Mouse (Mus musculus): ENCODE results near the gene Ankmy2. TPM values are rescaled to one million over a fixed set of nuclear protein-coding genes. Genes with fewer than 3 reads are reported as not detected.

The Ankmy2 gene
- polyA plus RNA-seq, 1 experiment from 2014 or later = 78.7 TPM

DNA sequence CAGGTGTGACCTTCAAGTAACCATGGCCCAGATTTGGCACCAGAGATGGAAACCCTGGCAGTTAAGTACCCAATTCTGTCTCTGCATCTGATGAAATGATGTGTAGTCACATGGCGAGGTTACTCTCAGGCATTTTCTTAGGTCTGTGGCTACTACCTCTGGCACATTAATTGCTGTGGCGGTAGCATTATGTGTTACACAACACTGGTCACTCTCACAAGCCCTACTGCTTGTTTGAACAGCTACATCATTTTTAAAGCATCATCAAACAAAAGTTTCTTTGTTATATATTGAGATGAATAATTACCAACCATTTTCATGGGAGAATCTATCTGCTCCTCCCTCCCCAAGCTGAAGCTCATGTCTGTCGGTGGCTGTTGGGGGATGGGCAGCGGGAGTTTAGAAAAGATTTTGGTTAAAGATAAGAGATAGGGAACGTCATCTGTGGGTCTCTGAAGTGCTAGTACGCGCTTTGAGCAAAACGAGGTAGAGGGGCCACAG is 1.7 kb upstream of the Ankmy2 start:
- Histone ChIP-seq H3K27me3 (ENCODE audit: control insufficient read depth, insufficient read depth, low read length) (no peaks in the 10 kb centered on the region), H3K4me2 (replicated peaks) (peak overlapping the region; percentile 76), H3K9me3 (ENCODE audit: control insufficient read depth, low read length) (no peaks in the 10 kb centered on the region), H3K9ac (peak overlapping the region; percentile 77), H3K27ac (peak overlapping the region; percentile 91), H3K36me3 (replicated peaks; ENCODE audit: control insufficient read depth, insufficient read depth) (no peaks in the 10 kb centered on the region), H3K4me3 (replicated peaks; ENCODE audit: low read length) (peak overlapping the region; percentile 63), H3K4me1 (replicated peaks; ENCODE audit: control insufficient read depth, insufficient read depth, low read length) (peaks cover 42% of the 10 kb centered on the region)
- DNase-seq (ENCODE audit: low spot score) = peak; percentile 46
- ATAC-seq (ENCODE audit: low FRiP score) = no peak
- 9% methylated on average over 8 of the region's 8 CpGs for WGBS

GRCm38 (mm10) chr12:36156101-36156636 is 745 bp upstream of the Ankmy2 start:
- H3K36me3 ChIP-seq (replicated peaks; ENCODE audit: control insufficient read depth, insufficient read depth) = no peaks in the 10 kb centered on the region
- H3K4me2 ChIP-seq (replicated peaks) = peak overlapping the region; percentile 76
- peaks cover 36% of the 10 kb centered on the region for H3K4me1 ChIP-seq (replicated peaks; ENCODE audit: control insufficient read depth, insufficient read depth, low read length)
- H3K27me3 ChIP-seq (ENCODE audit: control insufficient read depth, insufficient read depth, low read length) = no peaks in the 10 kb centered on the region
- H3K27ac ChIP-seq = peak overlapping the region; percentile 91
- H3K9me3 ChIP-seq (ENCODE audit: control insufficient read depth, low read length) = no peaks in the 10 kb centered on the region
- H3K4me3 ChIP-seq (replicated peaks; ENCODE audit: low read length) = peak overlapping the region; percentile 63
- H3K9ac ChIP-seq = peak overlapping the region; percentile 77
- under 1% methylated on average over 33 of the region's 33 CpGs for WGBS
- DNase-seq (ENCODE audit: low spot score) (peak; percentile 41), ATAC-seq (ENCODE audit: low FRiP score) (peak; percentile 68)

GRCm38 (mm10) chr12:36157304-36157637 is 357 bp downstream of the Ankmy2 start:
- H3K9ac ChIP-seq = peak overlapping the region; percentile 77
- peak overlapping the region; percentile 63 for H3K4me3 ChIP-seq (replicated peaks; ENCODE audit: low read length)
- H3K27me3 ChIP-seq (ENCODE audit: control insufficient read depth, insufficient read depth, low read length) = no peaks in the 10 kb centered on the region
- peak overlapping the region; percentile 76 for H3K4me2 ChIP-seq (replicated peaks)
- peaks cover 36% of the 10 kb centered on the region for H3K4me1 ChIP-seq (replicated peaks; ENCODE audit: control insufficient read depth, insufficient read depth, low read length)
- no peak for DNase-seq (ENCODE audit: low spot score)
- 0% methylated on average over 14 of the region's 14 CpGs for WGBS
- H3K36me3 ChIP-seq (replicated peaks; ENCODE audit: control insufficient read depth, insufficient read depth) = no peaks in the 10 kb centered on the region
- H3K27ac ChIP-seq = peak overlapping the region; percentile 91
- ATAC-seq (ENCODE audit: low FRiP score) = peak; percentile 28
- no peaks in the 10 kb centered on the region for H3K9me3 ChIP-seq (ENCODE audit: control insufficient read depth, low read length)

DNA sequence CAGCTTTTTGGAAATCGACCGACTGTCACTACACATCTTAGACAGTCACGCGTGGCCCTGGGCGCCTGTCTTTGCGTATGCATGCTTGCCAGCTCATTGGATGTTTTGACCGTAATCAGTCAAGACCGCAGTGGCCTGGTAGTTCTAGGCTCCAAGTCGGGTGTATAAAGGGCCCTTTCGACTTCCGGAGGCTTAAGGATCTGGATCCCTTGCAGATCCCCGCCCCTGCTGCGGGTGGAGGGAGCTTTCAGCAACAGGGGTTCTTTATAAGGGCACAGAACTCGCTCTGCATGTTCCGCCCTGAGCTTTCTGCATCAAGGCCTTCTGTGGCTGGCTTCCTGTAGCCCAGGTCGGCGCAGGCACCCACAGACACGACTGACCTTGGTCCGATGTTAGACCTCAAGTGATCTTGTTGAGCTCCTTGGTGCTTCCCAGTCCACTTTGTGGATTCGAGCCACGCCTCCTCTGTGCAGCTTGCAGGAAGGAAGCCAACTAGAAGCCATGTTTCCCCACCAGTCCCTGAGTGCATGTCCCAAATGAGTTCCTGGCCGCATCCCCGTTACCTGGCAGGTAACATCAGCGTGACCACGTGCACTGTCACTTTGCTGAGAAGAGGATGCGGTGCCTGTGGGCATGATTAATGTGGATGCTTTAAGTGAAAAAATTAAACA is 859 bp downstream of the Ankmy2 start, which contains the start of gene Bzw2:
Gene Bzw2 (minus strand): TSS at position 443 of the 671 bp plus-strand sequence.
- H3K9ac ChIP-seq = peak within 1 kb of the TSS; percentile 77
- no peaks in the 10 kb centered on the region for H3K36me3 ChIP-seq (replicated peaks; ENCODE audit: control insufficient read depth, insufficient read depth)
- WGBS = 2% methylated on average over 26 of the region's 26 CpGs
- DNase-seq (ENCODE audit: low spot score) = peak; percentile 71
- peaks cover 36% of the 10 kb centered on the region for H3K4me1 ChIP-seq (replicated peaks; ENCODE audit: control insufficient read depth, insufficient read depth, low read length)
- peak; percentile 12 for ATAC-seq (ENCODE audit: low FRiP score)
- no peaks in the 10 kb centered on the region for H3K27me3 ChIP-seq (ENCODE audit: control insufficient read depth, insufficient read depth, low read length)
- H3K9me3 ChIP-seq (ENCODE audit: control insufficient read depth, low read length) = no peaks in the 10 kb centered on the region
- peak within 1 kb of the TSS; percentile 63 for H3K4me3 ChIP-seq (replicated peaks; ENCODE audit: low read length)
- peak within 1 kb of the TSS; percentile 91 for H3K27ac ChIP-seq
- peak within 1 kb of the TSS; percentile 76 for H3K4me2 ChIP-seq (replicated peaks)

DNA sequence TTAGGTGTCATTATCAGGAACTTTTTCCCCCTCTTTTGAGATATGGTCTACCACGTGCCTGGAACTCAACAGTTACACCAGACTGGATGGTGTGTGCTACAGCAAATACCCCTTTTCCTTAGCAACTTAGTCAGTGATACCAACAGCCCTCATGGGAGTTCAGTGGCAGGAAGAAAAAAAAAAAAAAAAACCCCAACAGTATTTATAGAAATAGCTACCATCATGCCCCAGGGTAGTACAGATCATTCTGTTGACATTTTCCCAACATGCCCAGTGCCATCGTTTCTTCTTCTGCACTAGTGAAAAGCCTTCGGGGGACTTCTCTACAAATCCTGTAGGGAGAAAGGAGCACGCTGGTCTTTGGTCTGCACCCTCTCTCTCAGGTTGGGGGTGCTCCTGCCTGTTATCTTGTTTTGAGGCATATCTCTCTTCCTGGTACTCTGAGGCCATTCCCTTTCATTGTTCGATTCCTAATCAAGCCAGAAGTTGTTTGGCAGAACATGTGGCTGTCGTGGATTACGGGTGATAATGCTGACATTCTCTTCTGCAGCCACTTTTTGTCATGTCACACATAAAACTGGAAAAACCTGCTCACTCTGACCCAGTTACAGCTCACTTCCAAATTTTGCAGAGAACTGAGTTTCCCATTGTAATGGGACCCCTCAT is 7.3 kb downstream of the Ankmy2 start:
- DNase-seq (ENCODE audit: low spot score) (no peak), ATAC-seq (ENCODE audit: low FRiP score) (no peak)
- Histone ChIP-seq H3K4me2 (replicated peaks) (no peak overlapping the region), H3K9ac (no peak overlapping the region), H3K4me3 (replicated peaks; ENCODE audit: low read length) (no peak overlapping the region), H3K27ac (no peak overlapping the region), H3K9me3 (ENCODE audit: control insufficient read depth, low read length) (no peaks in the 10 kb centered on the region), H3K27me3 (ENCODE audit: control insufficient read depth, insufficient read depth, low read length) (no peaks in the 10 kb centered on the region), H3K36me3 (replicated peaks; ENCODE audit: control insufficient read depth, insufficient read depth) (peaks cover 25% of the 10 kb centered on the region), H3K4me1 (replicated peaks; ENCODE audit: control insufficient read depth, insufficient read depth, low read length) (no peaks in the 10 kb centered on the region; the same call in 1 of the 2 replicates)
- 90% methylated on average over 7 of the region's 7 CpGs for WGBS

GRCm38 (mm10) chr12:36165299-36165698 is 8.4 kb downstream of the Ankmy2 start:
- WGBS = 53% methylated on average over 1 of the region's 1 CpGs
- ATAC-seq (ENCODE audit: low FRiP score) = no peak
- no peak for DNase-seq (ENCODE audit: low spot score)
- peaks cover 30% of the 10 kb centered on the region for H3K36me3 ChIP-seq (replicated peaks; ENCODE audit: control insufficient read depth, insufficient read depth)
- no peaks in the 10 kb centered on the region for H3K4me1 ChIP-seq (replicated peaks; ENCODE audit: control insufficient read depth, insufficient read depth, low read length)
- no peak overlapping the region for H3K4me2 ChIP-seq (replicated peaks)
- no peak overlapping the region for H3K4me3 ChIP-seq (replicated peaks; ENCODE audit: low read length)
- no peak overlapping the region for H3K27ac ChIP-seq
- H3K27me3 ChIP-seq (ENCODE audit: control insufficient read depth, insufficient read depth, low read length) = no peaks in the 10 kb centered on the region
- no peaks in the 10 kb centered on the region for H3K9me3 ChIP-seq (ENCODE audit: control insufficient read depth, low read length)
- no peak overlapping the region for H3K9ac ChIP-seq

DNA sequence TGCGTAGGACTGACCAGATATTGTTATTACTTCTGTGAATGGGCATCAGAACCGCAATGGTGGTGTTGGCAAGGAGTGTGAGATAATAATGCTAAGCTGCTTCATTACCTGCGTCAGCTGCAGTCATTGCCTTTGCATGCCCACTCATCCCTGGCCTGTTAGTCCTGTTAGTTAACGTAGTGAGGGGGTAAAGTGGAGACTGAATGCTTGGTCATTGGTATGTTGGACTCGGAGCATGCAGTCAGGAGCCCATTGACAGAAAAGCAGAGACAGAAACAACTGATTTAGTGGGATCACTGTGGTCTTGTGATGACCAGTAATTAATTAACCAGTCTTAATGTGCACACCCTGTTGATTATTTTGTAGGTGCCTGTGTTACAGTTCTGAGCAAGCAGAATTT is 20.3 kb downstream of the Ankmy2 start:
- no peak overlapping the region for H3K4me3 ChIP-seq (replicated peaks; ENCODE audit: low read length)
- DNase-seq (ENCODE audit: low spot score) (no peak), ATAC-seq (ENCODE audit: low FRiP score) (no peak)
- H3K36me3 ChIP-seq (replicated peaks; ENCODE audit: control insufficient read depth, insufficient read depth) = peaks cover 78% of the 10 kb centered on the region
- H3K4me2 ChIP-seq (replicated peaks) = no peak overlapping the region
- H3K4me1 ChIP-seq (replicated peaks; ENCODE audit: control insufficient read depth, insufficient read depth, low read length) = no peaks in the 10 kb centered on the region
- H3K9me3 ChIP-seq (ENCODE audit: control insufficient read depth, low read length) = no peaks in the 10 kb centered on the region
- no peak overlapping the region for H3K9ac ChIP-seq
- no peaks in the 10 kb centered on the region for H3K27me3 ChIP-seq (ENCODE audit: control insufficient read depth, insufficient read depth, low read length)
- 88% methylated on average over 5 of the region's 5 CpGs for WGBS
- H3K27ac ChIP-seq = no peak overlapping the region

DNA sequence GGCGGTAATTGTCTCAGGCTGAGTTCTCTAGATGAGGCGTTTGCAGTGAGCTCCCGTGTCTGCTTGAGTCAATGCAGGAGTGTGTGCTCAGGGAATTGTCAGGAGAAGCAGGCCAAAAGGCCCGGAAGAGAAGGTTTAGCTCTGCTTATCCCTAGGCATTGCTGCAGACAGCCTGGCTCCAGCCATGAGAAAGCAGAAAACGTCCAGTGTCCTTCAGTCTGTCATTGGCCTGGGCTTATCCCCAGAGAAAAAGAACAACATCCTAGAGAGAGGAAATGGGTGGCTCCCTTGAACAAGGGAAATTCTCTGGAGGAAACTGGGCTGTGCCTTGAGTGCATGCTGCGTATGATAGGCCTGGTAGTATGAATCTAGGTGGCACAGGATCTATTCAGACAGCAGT is 25.7 kb downstream of the Ankmy2 start:
- H3K27ac ChIP-seq = no peak overlapping the region
- H3K9ac ChIP-seq = no peak overlapping the region
- no peak overlapping the region for H3K4me3 ChIP-seq (replicated peaks; ENCODE audit: low read length)
- H3K4me1 ChIP-seq (replicated peaks; ENCODE audit: control insufficient read depth, insufficient read depth, low read length) = no peaks in the 10 kb centered on the region
- DNase-seq (ENCODE audit: low spot score) = no peak
- peaks cover 83% of the 10 kb centered on the region for H3K36me3 ChIP-seq (replicated peaks; ENCODE audit: control insufficient read depth, insufficient read depth)
- no peaks in the 10 kb centered on the region for H3K9me3 ChIP-seq (ENCODE audit: control insufficient read depth, low read length)
- no peak overlapping the region for H3K4me2 ChIP-seq (replicated peaks)
- WGBS = 86% methylated on average over 6 of the region's 6 CpGs
- no peaks in the 10 kb centered on the region for H3K27me3 ChIP-seq (ENCODE audit: control insufficient read depth, insufficient read depth, low read length)
- ATAC-seq (ENCODE audit: low FRiP score) = no peak

DNA sequence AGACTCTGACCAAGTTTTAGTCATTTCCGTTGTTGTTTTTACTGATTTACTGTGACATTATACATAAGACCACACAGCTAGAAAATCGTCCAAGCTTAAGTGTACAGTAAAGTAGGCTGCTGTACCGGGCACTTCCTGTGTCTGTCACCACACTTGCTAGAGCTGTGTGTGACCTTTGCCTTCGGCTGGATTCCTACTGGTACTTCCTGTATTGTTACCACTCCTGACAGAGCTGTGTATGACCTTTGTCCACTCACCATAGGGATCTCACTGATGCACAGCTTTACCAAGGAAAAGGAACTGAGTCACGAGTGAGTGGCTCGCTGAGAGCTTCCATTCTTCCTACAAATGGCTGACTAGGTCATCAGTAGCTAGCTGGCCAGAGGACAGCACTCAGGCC is 30.2 kb downstream of the Ankmy2 start:
- DNase-seq (ENCODE audit: low spot score) (no peak), ATAC-seq (ENCODE audit: low FRiP score) (no peak)
- H3K9ac ChIP-seq = no peak overlapping the region
- H3K36me3 ChIP-seq (replicated peaks; ENCODE audit: control insufficient read depth, insufficient read depth) = peaks cover 92% of the 10 kb centered on the region
- 84% methylated on average over 6 of the region's 6 CpGs for WGBS
- H3K4me1 ChIP-seq (replicated peaks; ENCODE audit: control insufficient read depth, insufficient read depth, low read length) = no peaks in the 10 kb centered on the region
- H3K27me3 ChIP-seq (ENCODE audit: control insufficient read depth, insufficient read depth, low read length) = no peaks in the 10 kb centered on the region
- H3K4me2 ChIP-seq (replicated peaks) = no peak overlapping the region
- no peaks in the 10 kb centered on the region for H3K9me3 ChIP-seq (ENCODE audit: control insufficient read depth, low read length)
- no peak overlapping the region for H3K27ac ChIP-seq
- H3K4me3 ChIP-seq (replicated peaks; ENCODE audit: low read length) = no peak overlapping the region
